Mouse (Mus musculus) embryonic facial prominence, embryonic 14.5 days (tissue): ENCODE results near the gene Apba1. TPM values are rescaled to one million over a fixed set of nuclear protein-coding genes. Genes with fewer than 3 reads are reported as not detected.

ENCODE experiments used
- ATAC-seq: fragments of 200-750 bp; cut with Nextera tagmentation; 2 replicates; pipeline ENCODE4 v1.8.0; 2017; ENCODE audit warnings: low read depth, moderate number of reproducible peaks, moderate TSS enrichment
- DNase-seq: peaks from one replicate; pipeline ENCODE4 v3.0.0-alpha.2; 2015; ENCODE audit warnings: low spot score
- H3K27ac ChIP-seq: fragments of 300-500 bp; sonication (generic); replicated peaks from 2 replicates; pipeline ENCODE4 v1.5.1; 2014; ENCODE audit warnings: low read depth, mild to moderate bottlenecking, low read length, moderate library complexity
- H3K27me3 ChIP-seq: fragments of 300-500 bp; sonication (generic); replicated peaks from 2 replicates; pipeline ENCODE4 v1.6.1; 2014; ENCODE audit warnings: low read length; ENCODE audit not compliant: control insufficient read depth, insufficient read depth
- H3K36me3 ChIP-seq: fragments of 300-500 bp; sonication (generic); 2 replicates; pipeline ENCODE4 v1.6.1; 2014; ENCODE audit warnings: low read length, mixed read lengths; ENCODE audit not compliant: control insufficient read depth, insufficient read depth
- H3K4me1 ChIP-seq: fragments of 300-500 bp; sonication (generic); 2 replicates; pipeline ENCODE4 v1.6.1; 2014; ENCODE audit warnings: antibody characterized with exemption, low read length; ENCODE audit not compliant: control insufficient read depth, insufficient read depth
- H3K4me2 ChIP-seq: fragments of 300-500 bp; sonication (generic); 2 replicates; pipeline ENCODE4 v1.6.1; 2014; ENCODE audit warnings: low read depth, mild to moderate bottlenecking, low read length, moderate library complexity, mixed read lengths
- H3K4me3 ChIP-seq: fragments of 300-500 bp; sonication (generic); 2 replicates; pipeline ENCODE4 v1.5.1; 2014; ENCODE audit warnings: low read depth, mild to moderate bottlenecking, low read length
- H3K9ac ChIP-seq: fragments of 300-500 bp; sonication (generic); 2 replicates; pipeline ENCODE4 v1.6.1; 2014; ENCODE audit warnings: low read depth, mild to moderate bottlenecking, low read length, moderate library complexity, mixed read lengths
- H3K9me3 ChIP-seq: fragments of 300-500 bp; sonication (generic); 2 replicates; pipeline ENCODE4 v1.6.1; 2016; ENCODE audit warnings: low read length; ENCODE audit not compliant: control insufficient read depth
- WGBS: fragments of 180-500 bp; shearing (Covaris S2); extraction: QIAGEN DNeasy Blood & Tissue Kit; methylation state at CpG from one replicate; pipeline ENCODE4 v1.1.7; 2014; 5-methylcytosine and 5-hydroxymethylcytosine counted together
- polyA plus RNA-seq: library from polyadenylated mRNA; unstranded; fragments of >200 nt; fragmentation: Nextera tagmentation; extraction: Ambion mirVana; gene quantifications from 2 replicates; pipeline ENCODE4 v1.2.1, GENCODE M21; 2014

Apba1 gene
- polyA plus RNA-seq, 1 experiment from 2014 or later = 1.9 TPM

DNA sequence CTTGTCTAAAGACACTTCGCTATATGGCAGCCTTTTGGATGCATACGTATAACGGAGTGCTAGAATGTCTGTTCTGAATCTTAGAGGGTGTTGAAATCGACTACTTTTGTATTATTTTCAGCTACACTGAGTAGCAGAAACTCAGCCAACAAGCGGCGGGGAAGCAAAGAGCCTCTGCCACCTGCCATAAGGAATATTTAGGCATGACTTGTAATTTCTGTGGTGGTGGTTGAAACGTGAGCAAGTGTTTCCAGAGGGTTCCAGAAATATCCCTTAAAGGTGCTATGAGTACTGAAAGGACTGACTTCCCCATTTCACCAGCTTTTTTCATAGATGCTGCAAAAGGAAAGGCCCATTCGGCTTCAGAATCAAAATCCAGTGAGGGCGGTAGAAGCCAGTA, 107.4 kb downstream of the Apba1 start:
- WGBS = 88% methylated on average over 9 of the region's 9 CpGs
- DNase-seq (no peak), ATAC-seq (no peak)
- Histone ChIP-seq H3K9ac (no peak overlapping the region), H3K27me3 (no peaks in the 10 kb centered on the region), H3K4me1 (no peaks in the 10 kb centered on the region), H3K36me3 (no peaks in the 10 kb centered on the region), H3K27ac (no peak overlapping the region), H3K4me2 (no peak overlapping the region), H3K9me3 (no peaks in the 10 kb centered on the region), H3K4me3 (no peak overlapping the region)

DNA sequence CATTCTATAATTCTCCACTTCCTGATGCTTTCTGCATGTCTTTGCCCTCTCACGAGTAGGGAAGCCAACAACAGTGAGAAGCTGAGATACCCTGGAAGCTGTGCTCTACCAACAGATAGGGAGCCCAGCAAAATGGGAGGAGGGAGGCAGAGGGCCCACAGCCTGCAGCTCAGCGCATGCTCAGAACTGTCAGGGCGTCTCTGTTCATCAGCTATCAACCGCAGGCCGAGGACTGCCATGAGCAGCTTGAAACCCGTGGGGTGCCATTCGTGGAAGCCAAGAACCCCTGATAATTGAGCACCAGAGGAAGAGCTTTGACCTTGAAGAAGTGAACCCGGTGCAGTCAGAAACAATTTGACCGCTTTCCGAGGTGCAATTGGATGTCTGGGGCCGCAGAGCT, 108.4 kb downstream of the Apba1 start:
- no peak overlapping the region for H3K4me2 ChIP-seq
- 83% methylated on average over 11 of the region's 11 CpGs for WGBS
- DNase-seq (no peak), ATAC-seq (no peak)
- H3K36me3 ChIP-seq = no peaks in the 10 kb centered on the region
- H3K9me3 ChIP-seq = no peaks in the 10 kb centered on the region
- H3K27ac ChIP-seq = no peak overlapping the region
- no peak overlapping the region for H3K4me3 ChIP-seq
- no peaks in the 10 kb centered on the region for H3K4me1 ChIP-seq
- H3K9ac ChIP-seq = no peak overlapping the region
- H3K27me3 ChIP-seq = no peaks in the 10 kb centered on the region

DNA sequence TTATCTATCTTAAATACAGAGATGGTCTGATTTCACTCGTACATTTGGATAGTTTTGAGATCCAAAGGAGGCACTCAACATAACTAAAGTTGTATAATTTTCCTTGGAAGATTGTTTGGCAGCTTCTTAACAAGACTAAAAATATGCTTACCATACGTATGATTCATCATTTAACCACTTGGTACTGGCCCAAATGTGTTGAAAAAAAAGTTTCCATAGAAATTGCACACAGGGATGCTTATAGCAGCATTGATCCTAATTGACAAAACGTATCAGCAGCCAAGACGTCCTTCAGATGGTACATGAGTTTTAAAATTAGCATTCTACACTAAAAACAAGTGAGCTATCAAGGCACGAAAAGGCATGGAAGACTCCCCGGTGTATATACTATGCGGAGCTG, 108.9 kb downstream of the Apba1 start:
- Histone ChIP-seq H3K4me1 (no peaks in the 10 kb centered on the region), H3K27ac (no peak overlapping the region), H3K9me3 (no peaks in the 10 kb centered on the region), H3K27me3 (no peaks in the 10 kb centered on the region), H3K36me3 (no peaks in the 10 kb centered on the region), H3K4me2 (no peak overlapping the region), H3K9ac (no peak overlapping the region), H3K4me3 (no peak overlapping the region)
- DNase-seq = peak; percentile 49
- WGBS = 70% methylated on average over 7 of the region's 7 CpGs
- no peak for ATAC-seq

DNA sequence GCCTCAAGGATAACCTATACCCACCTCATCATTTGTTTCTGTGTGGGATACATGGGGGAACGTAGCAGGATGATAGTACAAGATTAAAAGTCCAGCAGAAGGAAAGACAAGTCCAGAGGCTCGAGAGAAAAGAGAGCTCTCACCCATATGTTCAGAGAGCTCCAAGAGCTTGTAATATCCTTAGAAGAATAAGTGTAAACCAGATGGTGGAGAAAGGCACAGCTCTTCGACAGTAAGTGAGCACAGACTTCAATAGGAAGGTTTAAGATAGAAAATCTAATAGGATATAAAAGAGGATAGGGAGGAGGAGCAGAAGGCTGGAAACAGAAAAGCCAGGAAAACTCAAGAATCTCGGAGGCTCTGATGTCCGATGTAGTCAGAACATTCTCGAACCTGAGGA, 115.8 kb downstream of the Apba1 start:
- Histone ChIP-seq H3K9ac (no peak overlapping the region), H3K4me3 (no peak overlapping the region), H3K4me1 (no peaks in the 10 kb centered on the region), H3K4me2 (no peak overlapping the region), H3K27me3 (no peaks in the 10 kb centered on the region), H3K27ac (no peak overlapping the region), H3K36me3 (no peaks in the 10 kb centered on the region), H3K9me3 (no peaks in the 10 kb centered on the region)
- no peak for ATAC-seq
- DNase-seq = no peak
- 74% methylated on average over 6 of the region's 6 CpGs for WGBS

DNA sequence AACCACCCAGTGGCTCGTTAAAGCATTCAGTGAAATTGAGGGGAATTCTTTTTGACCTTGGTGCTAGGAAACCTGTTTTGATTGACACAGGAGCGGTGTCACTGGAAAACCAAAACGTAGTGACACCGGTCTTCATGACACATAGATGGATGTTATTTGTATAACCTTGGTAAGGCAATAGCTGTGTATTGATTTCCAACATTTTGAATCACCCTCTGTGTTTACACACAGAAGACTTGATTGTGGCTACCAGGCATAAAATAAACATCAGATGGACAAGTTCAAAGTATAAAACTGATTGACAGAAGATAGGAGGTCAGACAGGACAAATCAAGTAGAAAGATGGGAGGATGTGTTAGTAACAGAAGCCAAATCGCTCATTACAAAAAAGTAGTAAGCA, 117.1 kb downstream of the Apba1 start:
- Histone ChIP-seq H3K4me3 (no peak overlapping the region), H3K9ac (no peak overlapping the region), H3K27me3 (no peaks in the 10 kb centered on the region), H3K4me2 (no peak overlapping the region), H3K9me3 (no peaks in the 10 kb centered on the region), H3K36me3 (no peaks in the 10 kb centered on the region), H3K4me1 (no peaks in the 10 kb centered on the region), H3K27ac (no peak overlapping the region)
- ATAC-seq (no peak), DNase-seq (no peak)
- 80% methylated on average over 5 of the region's 5 CpGs for WGBS

DNA sequence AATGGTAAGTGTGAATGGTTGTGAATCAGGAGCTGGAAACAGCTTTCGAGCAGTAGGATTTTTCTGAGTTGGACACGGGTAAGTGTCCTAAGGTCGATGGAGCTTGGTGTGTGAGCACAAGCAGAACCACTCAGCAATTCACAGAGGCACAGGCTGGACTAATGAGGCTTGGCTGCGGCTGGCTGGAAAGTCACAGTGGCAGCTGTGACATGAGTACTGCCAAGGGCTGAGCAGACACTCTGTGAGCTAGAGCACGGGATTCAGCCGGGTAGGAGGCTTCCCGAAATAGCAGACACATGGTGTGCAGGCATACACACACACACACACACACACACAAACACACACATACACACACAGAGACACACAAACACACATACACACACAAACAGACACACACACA, 121.2 kb downstream of the Apba1 start:
- Histone ChIP-seq H3K4me1 (no peaks in the 10 kb centered on the region), H3K4me3 (no peak overlapping the region), H3K9me3 (no peaks in the 10 kb centered on the region), H3K27me3 (no peaks in the 10 kb centered on the region), H3K36me3 (no peaks in the 10 kb centered on the region), H3K9ac (no peak overlapping the region), H3K27ac (no peak overlapping the region), H3K4me2 (no peak overlapping the region)
- ATAC-seq (peak; percentile 47; the same call in 1 of the 2 replicates), DNase-seq (peak; percentile 49)
- WGBS = 69% methylated on average over 7 of the region's 7 CpGs

DNA sequence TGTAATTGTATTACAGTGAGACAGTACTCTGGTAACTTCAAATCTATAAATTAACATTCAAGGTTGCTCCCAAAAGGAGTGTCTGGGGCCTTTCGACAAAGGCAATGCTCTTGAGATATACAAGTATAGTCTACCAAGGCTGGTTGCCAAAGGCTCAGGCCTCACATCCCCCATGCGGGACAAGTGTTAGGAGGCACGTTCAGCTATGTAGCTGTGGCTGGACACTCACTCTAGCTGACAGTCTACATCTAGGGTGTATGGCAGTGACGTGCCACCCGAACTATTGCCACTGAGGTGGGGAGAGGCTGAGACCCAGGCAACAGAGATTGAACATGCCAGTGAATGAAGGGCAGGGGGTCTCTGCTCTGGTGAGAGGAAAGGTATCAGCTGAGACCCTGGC, 127.5 kb downstream of the Apba1 start:
- DNase-seq (no peak), ATAC-seq (no peak)
- Histone ChIP-seq H3K27me3 (peaks cover 2% of the 10 kb centered on the region; the same call in 1 of the 2 replicates), H3K36me3 (no peaks in the 10 kb centered on the region), H3K4me1 (no peaks in the 10 kb centered on the region), H3K9ac (no peak overlapping the region), H3K4me3 (no peak overlapping the region), H3K9me3 (no peaks in the 10 kb centered on the region), H3K4me2 (no peak overlapping the region), H3K27ac (no peak overlapping the region)
- WGBS = 90% methylated on average over 5 of the region's 5 CpGs

DNA sequence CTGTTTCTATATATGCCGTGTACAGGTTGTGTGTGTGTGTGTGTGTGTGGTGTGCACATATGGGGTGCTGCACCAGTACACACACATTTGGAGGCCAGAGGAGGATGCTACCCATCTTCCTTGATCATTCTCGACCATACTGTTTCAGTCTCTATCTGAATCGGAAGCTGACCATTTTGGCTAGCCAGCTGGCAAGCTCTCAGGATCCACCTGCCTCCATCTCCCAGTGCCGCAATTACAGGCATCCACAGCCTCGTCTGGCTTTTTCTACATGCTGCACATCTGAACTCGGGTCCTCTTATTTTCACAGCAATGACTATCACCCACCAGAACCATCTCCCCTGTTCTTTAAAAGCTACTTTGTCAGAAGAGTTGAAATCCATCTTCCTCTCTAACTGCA, 132.7 kb downstream of the Apba1 start:
- Histone ChIP-seq H3K9me3 (no peaks in the 10 kb centered on the region), H3K36me3 (no peaks in the 10 kb centered on the region), H3K27me3 (peaks cover 37% of the 10 kb centered on the region), H3K27ac (no peak overlapping the region), H3K4me2 (no peak overlapping the region), H3K4me3 (no peak overlapping the region), H3K4me1 (0 out of 2 replicates have a peak, but pooled peaks cover 7% of the 10 kb centered on the region), H3K9ac (no peak overlapping the region)
- DNase-seq (no peak), ATAC-seq (no peak)
- 88% methylated on average over 6 of the region's 6 CpGs for WGBS

DNA sequence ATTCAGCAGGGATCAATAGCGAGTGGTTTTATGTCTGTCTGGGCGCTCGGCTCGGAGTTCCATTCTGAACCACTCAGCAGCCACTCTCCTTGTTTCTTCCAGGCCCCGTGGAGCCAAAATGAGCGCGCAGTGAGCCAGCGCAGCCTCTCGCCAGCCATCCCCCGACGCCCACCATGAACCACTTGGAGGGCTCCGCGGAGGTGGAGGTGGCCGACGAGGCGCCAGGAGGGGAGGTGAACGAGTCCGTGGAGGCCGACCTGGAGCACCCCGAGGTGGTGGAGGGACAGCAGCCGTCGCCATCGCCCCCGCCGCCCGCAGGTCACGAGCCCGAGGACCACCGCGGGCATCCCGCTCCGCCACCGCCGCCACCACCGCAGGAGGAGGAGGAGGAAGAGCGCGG, 133.9 kb downstream of the Apba1 start:
- ATAC-seq = no peak
- H3K27me3 ChIP-seq = peaks cover 37% of the 10 kb centered on the region
- peak overlapping the region; percentile 52 for H3K9ac ChIP-seq

More for the DNA sequence above, 133.9 kb downstream of the Apba1 start:
- H3K4me1 ChIP-seq = 0 out of 2 replicates have a peak, but pooled peaks cover 7% of the 10 kb centered on the region
- no peaks in the 10 kb centered on the region for H3K36me3 ChIP-seq
- H3K27ac ChIP-seq = no peak overlapping the region
- H3K4me3 ChIP-seq = peak overlapping the region; percentile 44
- DNase-seq = no peak
- peak overlapping the region; percentile 67 for H3K4me2 ChIP-seq
- 27% methylated on average over 28 of the region's 37 CpGs for WGBS
- no peaks in the 10 kb centered on the region for H3K9me3 ChIP-seq
